Mouse (Mus musculus) thymus, adult 18-20 months (tissue): ENCODE data around the gene Maml3.

Experiments
- DNase-seq, 2 experiments: peaks; one replicate each; pipeline ENCODE4 v3.0.0; 2022; ENCODE audit warnings: mixed read lengths in 2 of 2

Maml3 gene

GRCm38 (mm10) chr3:51729109-51729918, 375.6 kb downstream of the Maml3 start:
- DNase-seq = no peak

GRCm38 (mm10) chr3:51728456-51728855, 376.4 kb downstream of the Maml3 start:
- no peak for DNase-seq

DNA sequence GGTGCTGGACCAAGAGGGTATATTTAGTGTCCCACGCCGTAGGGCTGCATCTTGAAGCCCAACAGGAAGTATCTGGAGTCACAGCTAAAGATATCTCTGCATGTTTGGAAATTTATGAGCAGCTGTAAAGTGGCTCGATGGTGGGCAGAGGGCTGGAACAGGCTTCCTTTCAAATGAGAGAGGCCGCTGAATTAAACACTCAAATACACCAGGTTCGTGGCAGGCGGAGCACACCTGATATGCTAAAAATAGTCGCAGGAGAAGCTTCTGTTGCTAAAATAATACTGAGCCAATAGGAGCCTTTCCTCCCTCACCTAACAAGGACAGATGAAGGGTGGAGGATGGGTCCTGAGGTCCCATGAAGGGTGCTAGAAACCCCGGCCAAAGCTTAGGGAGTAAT, 376.9 kb downstream of the Maml3 start:
- DNase-seq = no peak

DNA sequence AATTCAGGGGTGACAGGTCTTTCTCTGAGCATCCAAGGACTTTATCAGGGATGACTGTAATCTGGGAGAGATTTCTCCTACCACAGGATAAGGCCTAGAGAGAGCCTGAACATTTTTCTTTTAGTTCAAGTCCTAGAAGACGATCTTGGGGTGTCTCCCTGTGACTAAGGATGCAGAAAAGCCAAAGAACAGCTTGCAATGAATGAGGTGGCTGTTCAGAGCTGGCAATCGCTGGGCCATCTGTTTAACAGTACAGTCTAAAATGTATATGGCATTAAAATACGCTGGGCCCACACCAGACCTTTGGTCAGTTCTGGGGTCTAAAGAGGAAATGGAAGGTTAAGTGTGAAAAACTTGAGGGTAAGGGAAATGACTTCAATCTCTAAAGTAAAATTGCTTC, 377.4 kb downstream of the Maml3 start:
- no peak for DNase-seq

DNA sequence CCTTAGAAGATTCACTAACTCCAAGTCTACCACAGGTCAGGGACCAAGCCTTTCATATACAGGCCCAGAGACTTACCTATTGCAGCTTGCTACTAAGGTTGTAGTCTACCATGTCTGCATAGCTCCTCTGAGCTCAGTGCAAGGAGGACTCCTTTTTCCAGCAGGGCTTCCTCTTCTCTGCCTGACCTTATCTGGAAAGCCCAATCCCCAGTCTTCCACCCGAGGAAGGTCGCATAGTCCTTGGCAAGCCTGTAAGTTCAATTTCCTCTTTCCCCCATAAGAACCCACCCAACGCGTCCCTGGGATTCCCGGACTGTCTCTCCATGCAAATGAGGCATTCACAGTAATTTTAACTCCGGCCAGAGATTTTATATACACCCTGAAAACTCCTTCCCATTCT, 378.6 kb downstream of the Maml3 start:
- no peak for DNase-seq

GRCm38 (mm10) chr3:51719982-51720381, 384.9 kb downstream of the Maml3 start:
- no peak for DNase-seq

- no peak for DNase-seq
These were observed 385.5 kb downstream of the Maml3 start for GRCm38 (mm10) chr3:51719373-51719772.

- DNase-seq = no peak
These were observed 387.0 kb downstream of the Maml3 start for GRCm38 (mm10) chr3:51717909-51718308.

DNA sequence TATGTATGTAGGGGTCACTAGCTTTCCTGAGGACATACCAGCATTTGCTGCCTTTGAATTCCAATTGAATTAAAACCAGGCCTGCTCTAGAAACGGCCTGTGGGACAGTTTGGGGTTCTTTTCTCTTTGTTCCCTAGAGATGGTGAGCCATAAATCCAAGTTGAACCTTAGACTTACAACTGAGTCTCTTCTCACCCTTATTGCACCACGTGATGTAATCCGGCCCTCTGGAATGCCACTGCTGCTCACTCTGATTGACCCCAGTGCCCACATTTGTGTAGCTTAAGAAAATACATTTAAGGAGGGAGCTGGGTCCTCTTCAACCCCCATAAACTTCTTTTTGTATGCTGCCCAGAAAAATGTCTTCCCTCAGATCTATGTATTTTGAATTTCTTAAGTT, 387.4 kb downstream of the Maml3 start:
- no peak for DNase-seq

GRCm38 (mm10) chr3:51714469-51714868, 390.4 kb downstream of the Maml3 start:
- no peak for DNase-seq

GRCm38 (mm10) chr3:51713233-51713632, 391.6 kb downstream of the Maml3 start:
- DNase-seq = no peak

DNA sequence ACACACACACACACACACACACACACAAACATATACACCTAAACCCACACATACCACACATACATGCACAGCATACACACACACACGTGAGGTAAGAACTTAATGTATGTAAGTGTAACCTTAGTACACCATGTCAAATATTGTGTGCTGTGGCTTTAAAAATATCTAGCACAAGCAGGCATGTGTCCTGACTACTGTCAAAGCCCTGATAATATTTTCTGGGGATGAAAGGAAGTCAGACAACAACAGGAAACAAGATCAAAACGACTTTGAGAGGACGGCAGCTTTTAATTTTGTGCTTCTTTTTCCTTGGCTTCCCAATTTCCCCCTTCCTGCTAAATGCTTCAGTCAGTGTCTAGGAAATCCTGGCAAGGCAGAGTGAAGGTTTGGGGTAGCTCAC, 392.5 kb downstream of the Maml3 start:
- no peak for DNase-seq

GRCm38 (mm10) chr3:51708746-51709411, 396.0 kb downstream of the Maml3 start:
- peak in 1 of 2 experiments; percentile 39 for DNase-seq

DNA sequence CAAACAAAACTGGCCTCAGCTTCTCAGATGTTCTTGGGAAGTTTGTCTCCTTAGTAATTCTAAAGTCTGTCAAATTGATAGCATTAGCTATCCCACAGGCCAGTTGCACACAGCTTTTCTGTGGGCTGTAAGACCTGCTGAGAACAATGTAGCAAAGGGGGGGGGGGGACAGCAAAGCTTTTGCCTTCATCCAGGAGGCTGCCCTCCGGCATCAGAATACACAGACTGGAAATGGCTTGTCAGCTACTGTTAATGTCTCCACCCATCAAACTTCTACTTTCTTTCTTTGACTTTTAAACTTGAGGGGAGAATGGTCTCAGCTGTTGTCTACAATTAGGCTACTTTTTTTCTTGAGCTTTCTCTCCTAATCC, 396.5 kb downstream of the Maml3 start:
- DNase-seq = no peak

GRCm38 (mm10) chr3:51705220-51705619, 399.7 kb downstream of the Maml3 start:
- no peak for DNase-seq

DNA sequence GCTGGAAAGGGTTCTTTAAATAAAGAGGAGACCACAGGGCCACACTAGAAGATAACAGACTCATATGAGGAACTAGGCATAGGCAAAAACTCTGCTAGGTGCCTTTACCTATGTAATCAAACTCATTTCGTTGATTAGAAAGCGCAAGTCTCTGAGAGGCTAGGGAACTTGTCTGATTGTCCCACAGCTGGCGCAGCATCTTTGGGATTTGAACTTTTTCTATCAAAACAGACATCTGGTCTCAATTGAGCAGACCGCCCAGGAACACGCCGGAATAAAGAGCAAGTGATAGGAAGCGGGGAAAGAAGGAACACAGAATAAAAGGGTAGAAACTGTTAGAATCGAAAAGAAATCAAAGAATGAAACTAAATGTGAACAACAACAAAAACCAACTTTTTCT, 401.4 kb downstream of the Maml3 start:
- no peak for DNase-seq

- no peak for DNase-seq
These were observed 402.1 kb downstream of the Maml3 start for GRCm38 (mm10) chr3:51702701-51703286.

GRCm38 (mm10) chr3:51701950-51702349, 402.9 kb downstream of the Maml3 start:
- DNase-seq = peak in 1 of 2 experiments; percentile 7

DNA sequence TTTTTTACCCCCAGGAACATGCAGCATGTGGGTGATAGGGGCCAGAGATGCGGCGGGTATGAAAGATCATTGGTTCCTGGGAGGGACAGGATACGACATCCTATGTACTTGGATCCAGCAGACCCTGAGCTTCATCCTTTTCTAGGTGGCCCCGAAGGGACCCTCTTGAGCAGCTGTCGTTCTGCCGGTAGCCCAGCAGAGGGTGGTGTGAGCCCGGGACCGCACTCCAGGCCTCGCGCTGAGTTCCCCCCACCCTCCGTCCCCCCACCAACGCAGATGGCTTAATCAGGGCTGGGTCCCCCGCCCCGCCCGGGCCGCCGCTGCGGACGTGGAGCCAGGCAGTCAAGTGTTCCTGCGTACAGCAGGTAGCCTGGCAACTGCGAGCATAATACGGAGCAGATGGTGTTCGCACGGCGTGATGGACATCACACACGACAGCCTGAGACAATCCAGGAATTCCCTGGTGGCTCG, 403.6 kb downstream of the Maml3 start:
- DNase-seq = peak; percentile 53 to 59

DNA sequence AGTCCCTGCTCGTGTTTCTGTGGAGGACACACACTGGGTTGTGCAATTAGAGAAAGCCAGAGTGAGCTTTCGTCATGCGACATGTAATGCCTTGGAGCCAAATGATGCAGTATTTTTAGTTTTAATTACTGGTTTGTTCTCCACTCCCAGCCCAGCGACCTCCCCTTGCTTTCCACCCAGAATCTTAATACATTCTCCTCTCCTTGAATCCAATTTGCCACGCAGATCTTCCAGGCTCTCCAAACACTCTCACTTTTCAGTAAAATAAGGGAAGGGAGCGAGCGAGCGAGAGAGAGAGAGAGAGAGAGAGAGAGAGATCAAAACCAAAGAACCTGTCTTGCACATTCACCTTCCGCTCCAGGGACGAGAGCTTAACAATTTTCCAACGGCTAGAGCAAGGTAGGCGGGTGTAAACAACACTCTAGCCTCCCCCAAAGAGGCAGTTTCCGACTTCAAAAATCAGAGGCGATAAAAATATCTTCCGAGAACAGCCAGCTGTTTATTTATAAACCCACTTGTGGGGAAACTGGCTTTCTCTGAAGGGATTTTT, 404.1 kb downstream of the Maml3 start:
- peak in 1 of 2 experiments; percentile 45 for DNase-seq

DNA sequence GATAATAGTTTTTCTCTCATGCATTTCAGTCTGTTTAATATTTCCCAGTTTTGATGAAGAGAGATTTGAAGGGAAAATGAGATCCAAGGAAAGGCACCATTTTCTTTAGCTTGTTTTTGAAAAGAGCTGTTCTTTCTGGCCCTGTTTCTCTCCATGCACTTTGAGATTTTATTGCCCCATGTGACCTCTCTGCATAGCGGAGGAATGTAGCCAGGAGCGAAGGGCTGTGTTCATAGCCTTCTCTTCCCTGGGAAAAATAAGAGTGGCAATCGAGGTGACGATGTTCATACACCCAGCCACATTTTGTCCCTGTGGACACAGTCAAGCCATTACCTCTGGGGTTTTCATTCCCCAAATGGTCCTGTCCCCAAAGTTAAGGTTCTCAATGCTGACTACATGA, 404.8 kb downstream of the Maml3 start:
- no peak for DNase-seq

GRCm38 (mm10) chr3:51697931-51698330, 406.9 kb downstream of the Maml3 start:
- DNase-seq = no peak

DNA sequence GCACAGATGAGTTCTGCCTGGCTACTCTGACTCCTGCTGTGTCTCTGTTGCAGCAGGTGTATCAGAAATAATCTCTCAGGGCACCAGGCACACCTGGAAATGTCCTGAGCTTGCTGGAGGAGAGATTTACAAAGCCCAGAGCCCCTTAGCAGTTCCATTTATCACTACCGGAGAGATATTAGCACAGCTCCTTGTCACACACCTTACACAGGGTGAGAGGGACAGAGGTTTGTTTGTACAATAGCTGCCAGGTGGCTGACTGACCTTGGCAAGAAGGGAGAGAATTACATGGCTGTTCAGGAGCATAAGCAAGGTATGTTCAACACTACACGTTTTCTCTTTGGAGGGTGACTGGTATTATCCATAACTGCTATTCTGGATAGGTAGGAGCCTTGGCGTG, 409.2 kb downstream of the Maml3 start:
- no peak for DNase-seq

DNA sequence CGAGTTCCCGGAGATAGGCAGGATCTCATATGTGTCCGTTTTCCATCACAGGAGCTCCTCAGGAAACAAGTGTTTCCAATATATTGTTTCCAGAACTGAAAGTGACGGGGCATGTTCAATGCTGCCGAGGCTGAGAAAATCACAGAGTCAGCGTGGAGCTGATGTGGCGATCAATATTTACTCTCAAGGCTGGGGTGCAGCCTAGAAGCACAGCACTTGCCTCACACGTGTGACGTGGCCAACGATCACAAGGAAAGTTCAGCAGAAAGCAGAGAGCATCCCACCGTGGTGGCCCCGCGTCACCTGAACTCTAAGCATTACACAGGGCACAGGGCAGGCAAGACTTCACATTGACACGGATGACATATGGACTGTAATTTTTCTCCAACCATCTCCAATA, 410.3 kb downstream of the Maml3 start:
- DNase-seq = no peak
